Mouse (Mus musculus) brown adipose tissue, adult 24 weeks (tissue): ENCODE results near the gene Prkn. TPM values are rescaled to one million over a fixed set of nuclear protein-coding genes. Genes with fewer than 3 reads are reported as not detected.

ENCODE experiments used
- H3K27ac ChIP-seq: fragments of 200-500 bp; replicated peaks from 2 replicates; pipeline ENCODE4 v1.5.1; 2012; ENCODE audit warnings: low read depth, mild to moderate bottlenecking, low read length
- H3K4me1 ChIP-seq: fragments of 200-500 bp; 2 replicates; pipeline ENCODE4 v1.6.1; 2012; ENCODE audit warnings: low read length, mixed read lengths; ENCODE audit not compliant: control insufficient read depth, insufficient read depth, insufficient read length
- H3K4me3 ChIP-seq: fragments of 200-500 bp; 2 replicates; pipeline ENCODE4 v1.5.1; 2012; ENCODE audit warnings: low read depth, mild to moderate bottlenecking, low read length, moderate library complexity; ENCODE audit not compliant: insufficient read depth
- polyA plus RNA-seq: library from polyadenylated mRNA; stranded (reverse); fragments of >200 nt; gene quantifications from 2 replicates; pipeline ENCODE4 v1.2.4, GENCODE M21; 2012; ENCODE audit not compliant: missing spikeins, insufficient read depth, insufficient read length

Prkn gene
- polyA plus RNA-seq, 1 experiment = 7.2 TPM

- no peak overlapping the region for H3K27ac ChIP-seq
- H3K4me3 ChIP-seq = no peak overlapping the region
- H3K4me1 ChIP-seq = no peaks in the 10 kb centered on the region
These were observed 404.9 kb downstream of the Prkn start for GRCm38 (mm10) chr17:11245040-11245439.

GRCm38 (mm10) chr17:11249216-11249615 lies 409.0 kb downstream of the Prkn start:
- Histone ChIP-seq H3K4me1 (no peaks in the 10 kb centered on the region), H3K27ac (no peak overlapping the region), H3K4me3 (no peak overlapping the region)

GRCm38 (mm10) chr17:11260663-11261062 lies 420.5 kb downstream of the Prkn start:
- no peak overlapping the region for H3K4me3 ChIP-seq
- no peak overlapping the region for H3K27ac ChIP-seq
- no peaks in the 10 kb centered on the region for H3K4me1 ChIP-seq

- Histone ChIP-seq H3K27ac (no peak overlapping the region), H3K4me3 (no peak overlapping the region), H3K4me1 (no peaks in the 10 kb centered on the region)
These were observed 421.5 kb downstream of the Prkn start for GRCm38 (mm10) chr17:11261679-11262078.

GRCm38 (mm10) chr17:11267951-11268350 lies 427.8 kb downstream of the Prkn start:
- Histone ChIP-seq H3K27ac (no peak overlapping the region), H3K4me1 (no peaks in the 10 kb centered on the region), H3K4me3 (no peak overlapping the region)

- H3K27ac ChIP-seq = no peak overlapping the region
- H3K4me3 ChIP-seq = no peak overlapping the region
- no peaks in the 10 kb centered on the region for H3K4me1 ChIP-seq
These were observed 430.0 kb downstream of the Prkn start for GRCm38 (mm10) chr17:11270179-11270578.

GRCm38 (mm10) chr17:11271876-11272275 lies 431.7 kb downstream of the Prkn start:
- no peak overlapping the region for H3K4me3 ChIP-seq
- no peak overlapping the region for H3K27ac ChIP-seq
- H3K4me1 ChIP-seq = no peaks in the 10 kb centered on the region

- Histone ChIP-seq H3K4me1 (no peaks in the 10 kb centered on the region), H3K27ac (no peak overlapping the region)
These were observed 444.1 kb downstream of the Prkn start for GRCm38 (mm10) chr17:11284246-11284645.

GRCm38 (mm10) chr17:11290183-11290582 lies 450.0 kb downstream of the Prkn start:
- H3K4me3 ChIP-seq = no peak overlapping the region
- H3K27ac ChIP-seq = no peak overlapping the region
- no peaks in the 10 kb centered on the region for H3K4me1 ChIP-seq

More at GRCm38 (mm10) chr17:11284246-11284645, 444.1 kb downstream of the Prkn start:
- no peak overlapping the region for H3K4me3 ChIP-seq

GRCm38 (mm10) chr17:11303116-11303515 lies 462.9 kb downstream of the Prkn start:
- Histone ChIP-seq H3K4me3 (no peak overlapping the region), H3K27ac (no peak overlapping the region), H3K4me1 (no peaks in the 10 kb centered on the region)

- no peak overlapping the region for H3K27ac ChIP-seq
- H3K4me1 ChIP-seq = no peaks in the 10 kb centered on the region
- H3K4me3 ChIP-seq = no peak overlapping the region
These were observed 469.7 kb downstream of the Prkn start for GRCm38 (mm10) chr17:11309843-11310242.

- no peak overlapping the region for H3K4me3 ChIP-seq
- H3K27ac ChIP-seq = no peak overlapping the region
- H3K4me1 ChIP-seq = no peaks in the 10 kb centered on the region
These were observed 474.0 kb downstream of the Prkn start for GRCm38 (mm10) chr17:11314163-11314562.

- Histone ChIP-seq H3K27ac (no peak overlapping the region), H3K4me3 (no peak overlapping the region), H3K4me1 (no peaks in the 10 kb centered on the region)
These were observed 475.5 kb downstream of the Prkn start for GRCm38 (mm10) chr17:11315675-11316074.

- Histone ChIP-seq H3K4me3 (no peak overlapping the region), H3K4me1 (no peaks in the 10 kb centered on the region), H3K27ac (no peak overlapping the region)
These were observed 478.8 kb downstream of the Prkn start for GRCm38 (mm10) chr17:11318946-11319345.

- Histone ChIP-seq H3K27ac (no peak overlapping the region), H3K4me3 (no peak overlapping the region), H3K4me1 (no peaks in the 10 kb centered on the region)
These were observed 479.6 kb downstream of the Prkn start for GRCm38 (mm10) chr17:11319666-11320360.

GRCm38 (mm10) chr17:11332081-11332480 lies 491.9 kb downstream of the Prkn start:
- Histone ChIP-seq H3K4me3 (no peak overlapping the region), H3K27ac (no peak overlapping the region), H3K4me1 (no peaks in the 10 kb centered on the region)
